Mouse (Mus musculus) cerebral cortex, adult 2 months (tissue): ENCODE data around the gene Rab25.

Experiments used
- WGBS: fragments of 180-500 bp; shearing (Covaris S2); methylation state at CpG from one replicate; pipeline ENCODE4 v1.1.7; 2018; 5-methylcytosine and 5-hydroxymethylcytosine counted together

Gene Rab25

DNA sequence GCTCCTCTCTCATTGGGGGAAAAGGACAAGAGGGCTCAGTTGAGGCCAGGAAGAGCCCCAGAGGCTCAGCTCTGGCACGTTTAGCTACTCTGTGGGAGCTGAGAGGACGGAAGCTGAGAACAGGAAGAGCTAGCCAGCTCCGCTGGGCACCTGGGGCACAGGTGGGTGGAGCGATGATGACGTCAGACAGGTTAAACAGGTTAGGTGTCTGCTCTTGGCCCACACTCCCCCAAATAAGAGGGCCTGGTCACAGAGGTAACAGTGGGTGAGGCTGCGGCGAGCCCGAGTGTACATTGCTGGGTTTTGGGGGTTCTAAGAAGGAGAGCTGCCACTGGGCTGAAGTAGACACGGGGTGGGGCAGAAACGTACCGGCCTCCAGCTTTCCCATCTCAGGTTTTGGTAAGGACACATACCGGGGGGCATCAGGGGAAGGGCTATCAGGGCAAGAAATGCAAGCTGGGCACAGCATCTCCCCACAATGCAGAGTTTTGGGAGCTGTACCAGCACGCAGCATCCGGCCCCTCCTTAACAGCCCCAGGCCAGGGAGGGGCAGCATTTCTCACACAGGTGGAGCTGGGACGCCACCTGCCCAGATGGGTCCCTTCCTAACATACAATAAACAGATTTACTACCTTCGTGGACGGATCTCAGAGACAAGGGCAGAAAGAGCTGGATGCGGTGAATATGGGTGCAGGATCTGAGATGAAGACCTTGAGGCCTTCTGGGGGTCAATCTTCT, at the start of gene Rab25:
Gene Rab25, minus strand, starts transcription at position 121 of the 738 bp plus-strand sequence.
- WGBS: 70% methylated on average over 18 of the region's 18 CpGs

DNA sequence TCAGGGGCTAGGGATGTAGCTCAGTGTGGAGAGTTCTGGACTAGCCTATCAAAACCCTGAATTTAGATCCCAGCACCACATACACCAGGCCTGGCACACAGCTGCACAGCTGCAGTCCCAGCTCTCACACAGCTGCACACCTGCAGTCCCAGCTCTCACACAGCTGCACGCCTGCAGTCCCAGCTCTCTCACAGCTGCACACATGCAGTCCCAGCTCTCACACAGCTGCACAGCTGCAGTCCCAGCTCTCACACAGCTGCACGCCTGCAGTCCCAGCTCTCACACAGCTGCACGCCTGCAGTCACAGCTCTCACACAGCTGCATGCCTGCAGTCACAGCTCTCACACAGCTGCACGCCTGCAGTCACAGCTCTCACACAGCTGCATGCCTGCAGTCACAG, 48.4 kb upstream of the Rab25 start:
- WGBS: 90% methylated on average over 4 of the region's 4 CpGs

DNA sequence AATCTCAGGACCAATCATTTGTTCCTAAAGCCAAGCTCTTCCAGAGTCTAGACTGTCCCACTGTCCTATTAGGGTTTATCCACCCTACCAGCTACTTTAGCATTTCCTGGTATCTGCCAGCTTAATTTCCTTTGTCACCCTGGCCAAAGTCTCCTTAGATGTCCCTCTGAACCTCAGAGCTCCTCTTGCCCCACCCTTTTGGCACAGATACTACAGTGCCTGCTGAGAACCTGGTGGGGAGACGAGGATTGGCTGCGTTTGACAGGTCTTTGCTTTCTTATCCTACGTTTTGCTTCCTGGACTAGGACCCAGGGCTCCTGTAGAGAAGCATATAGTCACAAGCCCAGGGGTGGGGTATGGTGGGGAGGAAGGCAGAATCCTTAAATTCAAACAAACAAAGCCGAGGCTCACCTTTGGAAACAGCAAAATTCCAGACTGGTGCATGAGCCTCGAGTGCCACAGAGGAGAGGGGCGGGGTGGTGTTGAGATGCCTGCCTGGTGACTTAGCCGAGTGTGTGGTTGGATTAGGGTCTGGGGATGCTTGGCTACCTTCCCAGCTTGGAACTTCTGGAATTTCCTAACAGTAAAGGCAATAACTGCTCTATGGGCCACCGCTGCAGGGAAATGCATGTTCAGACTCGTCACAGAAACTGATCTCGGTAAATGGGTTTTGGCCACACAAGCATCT, 45.9 kb upstream of the Rab25 start:
- WGBS: 65% methylated on average over 10 of the region's 10 CpGs

DNA sequence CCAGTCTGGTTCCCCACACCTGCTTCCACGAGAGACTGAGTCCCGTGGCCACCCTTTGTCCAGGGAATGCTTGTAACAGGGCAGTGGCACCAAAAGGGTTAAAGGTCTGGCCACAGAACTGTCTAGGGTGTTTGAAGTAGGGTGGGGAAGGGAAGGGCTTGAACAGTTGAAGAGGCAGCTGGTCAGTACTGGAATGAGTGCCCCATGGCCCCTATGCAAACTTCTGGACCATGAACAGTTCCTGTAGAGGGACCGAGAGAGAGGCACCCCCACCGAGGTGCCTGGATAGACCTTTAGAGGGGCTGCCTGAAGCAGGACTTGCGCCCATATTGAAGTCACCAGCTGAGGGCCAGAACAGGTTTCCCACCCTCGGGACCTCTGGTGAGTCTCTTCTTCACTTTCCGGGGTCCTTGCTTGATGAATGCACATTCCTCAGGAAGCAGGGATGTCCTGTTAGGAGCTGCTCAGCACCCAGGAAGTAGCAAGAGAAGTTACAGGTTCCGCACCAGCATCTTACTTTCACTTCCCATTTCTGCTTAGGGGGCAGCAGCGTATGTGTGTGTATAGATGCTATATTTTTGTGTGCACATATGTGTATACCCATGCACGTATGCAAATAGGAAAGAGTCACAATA, 45.0 kb upstream of the Rab25 start:
- 74% methylated on average over 10 of the region's 10 CpGs for WGBS

DNA sequence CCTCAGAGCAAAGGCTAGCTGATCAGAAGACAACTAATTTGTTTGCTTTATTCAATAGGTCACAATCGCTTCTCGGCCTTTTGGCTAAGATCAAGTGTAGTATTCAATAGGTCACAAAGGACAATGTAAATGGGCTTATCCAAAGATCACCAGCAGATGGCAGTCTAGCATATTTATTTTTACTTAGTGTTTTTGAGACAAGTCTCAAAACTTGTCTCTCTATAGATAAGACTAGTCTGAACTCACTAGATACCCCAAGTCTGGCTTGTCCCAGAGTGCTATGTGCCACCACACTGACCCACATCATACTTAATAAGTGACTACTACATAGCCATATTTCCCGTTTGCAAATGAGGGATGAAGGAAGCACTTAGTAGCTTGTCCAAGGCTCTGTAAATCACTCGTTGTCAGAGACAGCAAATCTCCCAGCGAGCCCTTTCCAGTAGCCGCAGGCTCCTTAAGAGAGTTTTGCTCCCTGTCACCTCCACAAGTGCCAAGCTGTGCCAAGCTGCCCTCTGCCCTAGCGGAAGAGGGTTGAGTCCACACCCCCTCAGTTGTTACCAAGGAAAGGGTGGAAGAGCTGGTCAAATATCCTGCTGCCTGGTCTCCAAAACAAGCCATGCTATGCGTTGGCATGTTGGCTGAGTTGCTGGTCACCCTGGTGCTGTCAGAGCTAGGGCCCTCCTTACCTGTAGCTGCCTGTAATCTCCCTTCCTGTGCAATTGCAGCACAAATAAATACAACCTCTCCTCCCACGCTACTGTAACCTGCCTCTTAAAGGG, 44.0 kb upstream of the Rab25 start:
- 22% methylated on average over 9 of the region's 9 CpGs for WGBS

DNA sequence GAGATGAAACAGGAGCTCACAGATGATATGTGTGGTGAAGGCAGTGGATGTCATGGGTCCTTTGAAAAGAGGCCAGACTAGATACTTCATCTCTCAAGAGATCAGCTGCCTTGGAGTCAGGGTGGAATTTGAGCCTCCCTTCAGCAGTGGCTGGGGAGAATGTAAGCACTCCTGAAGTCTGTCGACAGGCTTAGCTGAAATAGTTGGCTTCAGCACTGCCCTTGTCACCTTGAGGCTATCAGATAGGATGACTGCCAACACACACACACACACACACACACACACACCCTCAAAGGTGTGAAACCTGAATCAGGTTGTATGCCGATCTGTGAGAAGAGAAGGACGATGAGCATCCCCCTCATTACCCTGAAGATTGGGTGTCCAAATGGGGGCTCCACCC, 42.9 kb upstream of the Rab25 start:
- WGBS: 66% methylated on average over 3 of the region's 3 CpGs

DNA sequence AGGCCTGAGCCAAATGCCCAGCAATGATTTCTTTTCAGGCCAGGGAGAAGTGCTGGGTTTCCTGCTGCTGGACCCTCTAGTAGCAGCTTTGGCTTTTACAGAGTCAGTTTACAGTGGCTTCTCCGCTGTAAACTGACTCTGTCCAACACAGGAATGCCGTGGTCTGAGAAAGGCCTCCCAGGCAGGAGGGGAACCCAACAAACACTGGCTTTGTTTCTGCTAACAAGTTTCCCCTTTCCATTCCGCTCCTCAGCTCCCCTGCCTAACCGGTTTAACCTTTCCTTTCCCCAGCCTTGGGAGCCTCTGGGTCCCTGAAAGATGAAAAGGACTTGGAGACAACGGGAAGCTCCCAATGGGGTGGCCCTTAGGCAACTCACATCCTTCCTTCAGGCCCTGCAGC, 42.1 kb upstream of the Rab25 start:
- 35% methylated on average over 5 of the region's 5 CpGs for WGBS

DNA sequence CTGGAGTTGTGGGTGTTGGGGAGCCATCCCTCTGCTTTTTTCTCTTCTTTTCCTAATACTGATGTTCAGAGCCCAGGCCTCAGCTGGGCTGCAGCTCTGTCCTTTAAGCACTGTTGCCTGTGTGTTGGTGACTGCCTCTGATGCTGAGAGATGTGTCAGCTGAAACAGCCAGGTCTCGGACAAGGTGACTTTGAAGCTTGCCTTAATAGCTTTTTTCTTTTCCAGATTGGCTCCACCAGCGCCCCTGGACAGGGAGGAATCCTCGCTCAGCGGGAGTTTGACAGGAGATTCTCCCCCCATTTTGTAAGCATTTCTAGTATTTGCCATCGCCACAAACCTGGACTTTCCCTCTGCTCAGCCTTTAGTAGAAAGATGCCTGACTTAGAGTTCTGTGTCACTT, 38.5 kb upstream of the Rab25 start:
- 88% methylated on average over 5 of the region's 5 CpGs for WGBS

GRCm38 (mm10) chr3:88585769-88586168, 37.7 kb upstream of the Rab25 start:
- 96% methylated on average over 6 of the region's 6 CpGs for WGBS

DNA sequence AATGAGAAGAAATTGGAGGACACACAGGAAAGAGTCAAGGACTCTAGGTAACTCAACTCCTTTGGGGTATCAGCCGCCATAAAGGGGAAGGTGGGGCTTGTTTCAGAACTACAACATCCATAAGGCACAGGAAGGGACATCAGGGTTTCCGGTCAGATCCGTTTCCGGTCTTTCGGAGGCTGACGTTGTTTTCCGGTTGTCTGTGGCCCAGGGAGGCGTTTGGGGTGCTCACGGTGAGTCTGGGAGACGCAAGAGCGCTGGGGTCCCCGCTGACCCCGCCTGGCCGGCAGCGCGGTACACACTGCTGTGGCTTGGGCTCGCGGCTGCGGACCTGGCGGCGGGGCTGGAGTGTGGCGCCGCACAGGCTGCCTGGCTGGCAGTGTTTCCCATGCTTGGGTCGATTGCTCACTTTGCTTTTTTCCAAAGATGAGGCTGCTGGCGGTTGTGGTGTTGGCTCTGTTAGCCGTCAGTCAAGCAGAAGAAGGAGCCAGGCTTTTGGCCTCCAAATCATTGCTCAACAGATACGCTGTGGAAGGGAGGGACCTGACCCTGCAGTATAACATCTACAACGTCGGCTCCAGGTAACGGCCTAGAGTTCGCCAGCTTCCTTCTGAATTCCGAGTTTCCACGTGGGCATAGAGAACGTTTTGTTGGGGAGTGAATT, 31.5 kb upstream of the Rab25 start:
- 1% methylated on average over 34 of the region's 34 CpGs for WGBS

DNA sequence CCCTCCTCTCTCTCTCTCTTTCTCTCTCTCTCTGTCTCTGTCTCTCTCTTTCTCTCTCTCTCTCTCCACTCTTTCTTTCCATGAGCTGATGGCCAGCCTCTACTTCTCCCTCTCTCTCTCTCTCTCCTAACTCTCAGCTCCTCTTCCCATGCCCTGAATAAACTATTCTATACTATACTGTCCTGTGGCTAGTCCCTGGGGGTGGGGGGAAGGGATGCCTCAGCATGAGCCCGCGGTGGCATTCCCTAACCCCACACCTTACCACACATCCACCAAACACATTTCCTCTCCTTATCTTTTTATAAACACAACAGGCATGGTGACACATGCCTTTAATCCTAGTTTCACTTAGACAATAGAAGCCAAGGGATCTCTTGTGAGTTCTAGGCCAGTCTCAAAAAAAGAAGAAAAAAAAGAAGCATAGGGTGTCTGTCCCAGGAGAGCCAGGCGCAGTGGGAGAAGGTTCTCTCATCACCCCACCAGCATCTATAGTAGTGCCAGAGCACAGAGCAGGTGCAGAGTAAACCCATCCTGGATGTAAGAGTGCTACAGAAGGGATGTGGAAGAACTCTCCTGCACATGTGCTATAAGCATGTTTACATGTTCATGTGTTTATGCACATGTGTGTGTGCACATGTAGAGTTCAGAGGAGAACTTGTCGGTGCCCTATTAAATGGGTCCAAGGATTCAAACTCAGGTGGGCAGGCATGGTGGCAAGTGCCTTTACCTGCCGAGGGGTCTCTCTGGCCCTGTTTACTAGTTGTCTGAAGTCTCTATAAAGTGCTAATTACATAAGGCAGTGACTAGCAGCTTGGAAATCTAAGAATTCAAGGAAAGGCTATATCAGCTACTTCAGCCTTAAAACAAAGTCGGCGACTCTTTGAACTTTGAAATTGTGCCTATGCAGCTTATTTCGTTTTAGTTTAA, 30.7 kb upstream of the Rab25 start:
- WGBS: 49% methylated on average over 8 of the region's 8 CpGs

DNA sequence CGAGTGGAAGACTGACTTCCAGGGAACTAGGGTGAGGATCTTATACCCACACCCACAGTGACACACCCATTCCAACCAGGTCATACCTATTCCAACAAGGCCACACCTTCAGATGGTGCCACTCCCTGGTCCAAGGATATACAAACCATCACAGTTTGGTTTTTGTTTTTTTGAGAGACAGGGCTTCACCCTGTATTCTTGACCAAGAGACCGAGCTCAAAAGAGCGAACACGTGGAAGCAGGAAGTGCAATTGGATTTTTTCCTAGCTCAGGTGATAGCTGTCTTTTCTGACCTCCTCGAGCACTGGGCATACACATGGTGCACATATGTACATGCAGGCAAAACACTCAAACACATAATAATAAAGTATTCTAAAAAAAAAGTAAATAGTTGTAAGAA, 29.7 kb upstream of the Rab25 start:
- 83% methylated on average over 5 of the region's 5 CpGs for WGBS

GRCm38 (mm10) chr3:88575540-88575939, 27.4 kb upstream of the Rab25 start, which contains the start of gene Ssr2:
Gene Ssr2, plus strand, starts transcription at chr3:88575876.
- WGBS: 94% methylated on average over 3 of the region's 3 CpGs

DNA sequence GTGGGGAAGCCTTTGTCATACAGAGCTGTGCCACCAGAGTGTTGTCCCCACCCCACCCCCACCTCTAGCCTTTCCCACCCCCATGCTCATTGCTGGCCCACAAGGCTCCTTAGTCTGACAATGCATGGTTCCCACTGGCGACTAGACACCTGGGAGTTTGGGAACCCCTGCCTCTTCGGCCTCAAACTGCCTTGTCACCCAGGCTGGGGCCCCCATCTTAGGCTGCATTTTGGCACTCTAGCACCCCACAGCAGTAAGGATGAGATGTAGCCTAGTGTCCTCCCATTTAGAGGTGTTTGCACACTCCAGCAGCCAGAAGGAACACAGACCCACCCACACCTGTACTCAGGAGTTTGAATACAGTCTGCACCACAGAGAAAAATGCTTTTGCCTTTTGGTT, 25.7 kb upstream of the Rab25 start:
- 82% methylated on average over 2 of the region's 2 CpGs for WGBS

GRCm38 (mm10) chr3:88572835-88573234, 24.7 kb upstream of the Rab25 start:
- 83% methylated on average over 2 of the region's 2 CpGs for WGBS

GRCm38 (mm10) chr3:88571856-88572255, 23.8 kb upstream of the Rab25 start:
- 84% methylated on average over 1 of the region's 1 CpGs for WGBS

DNA sequence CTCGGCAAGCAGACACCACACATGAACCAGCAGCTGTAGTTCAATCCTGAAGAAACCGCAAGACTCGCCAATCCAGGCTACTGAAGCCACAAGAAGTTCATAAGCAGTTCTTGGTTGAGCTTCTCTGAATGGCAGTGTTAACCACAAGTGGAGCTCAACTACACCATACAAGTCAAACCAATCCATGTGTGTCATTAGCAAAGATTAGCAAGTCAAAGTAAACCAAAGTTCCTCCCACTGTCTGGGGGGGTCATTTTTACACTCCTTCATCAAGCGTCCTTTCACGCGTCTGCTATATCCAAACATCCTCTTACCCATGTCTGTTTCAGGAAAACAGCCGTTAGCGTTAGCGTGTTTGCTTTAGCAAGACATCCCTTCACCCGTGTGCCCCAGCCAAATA, 22.2 kb upstream of the Rab25 start:
- 91% methylated on average over 10 of the region's 10 CpGs for WGBS

- 75% methylated on average over 5 of the region's 5 CpGs for WGBS
Observed at GRCm38 (mm10) chr3:88569694-88570093, 21.6 kb upstream of the Rab25 start.

DNA sequence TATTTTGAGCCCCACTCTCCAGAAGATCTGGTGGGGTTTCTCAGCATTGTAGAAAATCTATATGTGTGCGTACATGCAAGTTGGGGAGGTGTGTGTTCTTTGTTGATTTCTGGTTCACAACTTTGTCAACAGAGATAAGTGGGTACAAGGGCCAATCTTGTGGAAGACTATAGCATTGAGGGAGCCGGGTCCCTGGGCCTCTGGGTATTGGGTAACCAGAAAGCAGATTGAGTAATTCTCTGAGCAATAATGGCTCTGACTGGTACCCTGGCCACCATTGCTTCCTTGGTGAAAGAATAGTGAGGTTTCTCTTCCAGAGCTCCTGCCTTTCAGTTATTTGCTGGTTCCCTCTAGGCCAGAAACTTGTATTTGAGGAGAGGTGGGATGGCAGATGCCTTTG, 21.0 kb upstream of the Rab25 start:
- 97% methylated on average over 2 of the region's 2 CpGs for WGBS

DNA sequence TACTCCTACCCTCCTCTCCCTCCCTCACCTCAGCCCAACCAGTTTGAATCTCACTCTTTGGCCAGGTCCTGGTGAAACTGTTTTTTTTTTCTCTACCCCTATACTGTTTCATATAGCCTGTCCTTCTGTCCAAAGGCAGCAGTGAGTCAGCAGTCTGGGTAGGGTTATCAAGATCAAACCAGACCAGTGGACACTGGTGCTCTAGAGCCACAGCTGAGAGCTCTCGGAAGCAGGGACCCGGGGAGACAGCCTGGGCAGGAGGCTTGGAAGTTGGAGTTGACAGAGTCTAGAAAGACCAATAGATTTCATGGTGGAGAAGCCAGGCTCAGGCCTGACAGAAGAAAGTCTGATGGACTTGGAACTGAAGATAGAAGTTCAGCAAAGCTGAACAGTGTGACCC, 20.5 kb upstream of the Rab25 start:
- 96% methylated on average over 2 of the region's 2 CpGs for WGBS
